Mouse (Mus musculus): ENCODE data around the gene Nkx1-2. TPM values are rescaled to one million over a fixed set of nuclear protein-coding genes. Genes with fewer than 3 reads are reported as not detected.

The Nkx1-2 gene
- not detected in 2 replicates for polyA plus RNA-seq (2015; fragmentation: Nextera tagmentation; extraction: Ambion mirVana)

GRCm38 (mm10) chr7:132599071-132599975 lies at the start of gene Nkx1-2:
TSS of gene Nkx1-2 (minus strand) at chr7:132599637.
- ATAC-seq (ENCODE audit: low read depth) = no peak
- Histone ChIP-seq H3K27me3 (ENCODE audit: control insufficient read depth, insufficient read depth, low read depth, low read length) (peaks cover 89% of the 10 kb centered on the region), H3K9ac (ENCODE audit: low read depth, low read length) (no peak within 1 kb of the TSS), H3K4me2 (ENCODE audit: low read depth, low read length) (peak within 1 kb of the TSS; percentile 7; the same call in 1 of the 2 replicates), H3K27ac (ENCODE audit: low read length) (no peak within 1 kb of the TSS), H3K9me3 (replicated peaks; ENCODE audit: control insufficient read depth, low read length) (no peaks in the 10 kb centered on the region), H3K4me3 (ENCODE audit: low read depth, low read length) (peak within 1 kb of the TSS; percentile 7; the same call in 1 of the 2 replicates), H3K4me1 (ENCODE audit: control insufficient read depth, low read depth, low read length) (peaks cover 10% of the 10 kb centered on the region), H3K36me3 (ENCODE audit: control insufficient read depth, insufficient read depth) (no peaks in the 10 kb centered on the region)
- 1% methylated on average over 48 of the region's 52 CpGs for WGBS (ENCODE audit: insufficient replicate concordance)

- ATAC-seq (ENCODE audit: low read depth) = no peak
- Histone ChIP-seq H3K9me3 (replicated peaks; ENCODE audit: control insufficient read depth, low read length) (no peaks in the 10 kb centered on the region), H3K4me2 (ENCODE audit: low read depth, low read length) (no peak overlapping the region), H3K4me1 (ENCODE audit: control insufficient read depth, low read depth, low read length) (no peaks in the 10 kb centered on the region), H3K4me3 (ENCODE audit: low read depth, low read length) (no peak overlapping the region), H3K9ac (ENCODE audit: low read depth, low read length) (no peak overlapping the region), H3K27me3 (ENCODE audit: control insufficient read depth, insufficient read depth, low read depth, low read length) (no peaks in the 10 kb centered on the region), H3K36me3 (ENCODE audit: control insufficient read depth, insufficient read depth) (no peaks in the 10 kb centered on the region), H3K27ac (ENCODE audit: low read length) (no peak overlapping the region)
- 74% methylated on average over 1 of the region's 1 CpGs for WGBS (ENCODE audit: insufficient replicate concordance)
Observed at GRCm38 (mm10) chr7:132646514-132646913, 47.1 kb upstream of the Nkx1-2 start.

- 68% methylated on average over 11 of the region's 11 CpGs for WGBS (ENCODE audit: insufficient replicate concordance)
Observed at GRCm38 (mm10) chr7:132644605-132645279, 45.3 kb upstream of the Nkx1-2 start.

GRCm38 (mm10) chr7:132641606-132642005 lies 42.2 kb upstream of the Nkx1-2 start:
- no peak overlapping the region for H3K4me2 ChIP-seq (ENCODE audit: low read depth, low read length)
- H3K27me3 ChIP-seq (ENCODE audit: control insufficient read depth, insufficient read depth, low read depth, low read length) = no peaks in the 10 kb centered on the region
- no peak overlapping the region for H3K9ac ChIP-seq (ENCODE audit: low read depth, low read length)
- no peaks in the 10 kb centered on the region for H3K4me1 ChIP-seq (ENCODE audit: control insufficient read depth, low read depth, low read length)
- H3K9me3 ChIP-seq (replicated peaks; ENCODE audit: control insufficient read depth, low read length) = no peaks in the 10 kb centered on the region
- no peak overlapping the region for H3K4me3 ChIP-seq (ENCODE audit: low read depth, low read length)
- H3K27ac ChIP-seq (ENCODE audit: low read length) = no peak overlapping the region
- ATAC-seq (ENCODE audit: low read depth) = no peak
- H3K36me3 ChIP-seq (ENCODE audit: control insufficient read depth, insufficient read depth) = no peaks in the 10 kb centered on the region
- 61% methylated on average over 1 of the region's 1 CpGs for WGBS (ENCODE audit: insufficient replicate concordance)

More at GRCm38 (mm10) chr7:132644605-132645279, 45.3 kb upstream of the Nkx1-2 start:
- ATAC-seq (ENCODE audit: low read depth) = no peak
- no peak overlapping the region for H3K9ac ChIP-seq (ENCODE audit: low read depth, low read length)
- no peak overlapping the region for H3K4me2 ChIP-seq (ENCODE audit: low read depth, low read length)
- no peak overlapping the region for H3K4me3 ChIP-seq (ENCODE audit: low read depth, low read length)
- H3K36me3 ChIP-seq (ENCODE audit: control insufficient read depth, insufficient read depth) = no peaks in the 10 kb centered on the region
- no peaks in the 10 kb centered on the region for H3K9me3 ChIP-seq (replicated peaks; ENCODE audit: control insufficient read depth, low read length)
- no peaks in the 10 kb centered on the region for H3K27me3 ChIP-seq (ENCODE audit: control insufficient read depth, insufficient read depth, low read depth, low read length)
- H3K4me1 ChIP-seq (ENCODE audit: control insufficient read depth, low read depth, low read length) = no peaks in the 10 kb centered on the region
- H3K27ac ChIP-seq (ENCODE audit: low read length) = no peak overlapping the region

- H3K27ac ChIP-seq (ENCODE audit: low read length) = no peak overlapping the region
- 45% methylated on average over 9 of the region's 9 CpGs for WGBS (ENCODE audit: insufficient replicate concordance)
- no peaks in the 10 kb centered on the region for H3K9me3 ChIP-seq (replicated peaks; ENCODE audit: control insufficient read depth, low read length)
- no peaks in the 10 kb centered on the region for H3K36me3 ChIP-seq (ENCODE audit: control insufficient read depth, insufficient read depth)
- H3K9ac ChIP-seq (ENCODE audit: low read depth, low read length) = no peak overlapping the region
- no peak overlapping the region for H3K4me2 ChIP-seq (ENCODE audit: low read depth, low read length)
- H3K4me1 ChIP-seq (ENCODE audit: control insufficient read depth, low read depth, low read length) = no peaks in the 10 kb centered on the region
- no peaks in the 10 kb centered on the region for H3K27me3 ChIP-seq (ENCODE audit: control insufficient read depth, insufficient read depth, low read depth, low read length)
- H3K4me3 ChIP-seq (ENCODE audit: low read depth, low read length) = no peak overlapping the region
- no peak for ATAC-seq (ENCODE audit: low read depth)
Observed at GRCm38 (mm10) chr7:132640946-132641345, 41.5 kb upstream of the Nkx1-2 start.

- no peak overlapping the region for H3K27ac ChIP-seq (ENCODE audit: low read length)
- H3K4me1 ChIP-seq (ENCODE audit: control insufficient read depth, low read depth, low read length) = no peaks in the 10 kb centered on the region
- H3K27me3 ChIP-seq (ENCODE audit: control insufficient read depth, insufficient read depth, low read depth, low read length) = no peaks in the 10 kb centered on the region
- no peaks in the 10 kb centered on the region for H3K36me3 ChIP-seq (ENCODE audit: control insufficient read depth, insufficient read depth)
- H3K9ac ChIP-seq (ENCODE audit: low read depth, low read length) = no peak overlapping the region
- 60% methylated on average over 12 of the region's 12 CpGs for WGBS (ENCODE audit: insufficient replicate concordance)
- H3K9me3 ChIP-seq (replicated peaks; ENCODE audit: control insufficient read depth, low read length) = no peaks in the 10 kb centered on the region
- no peak overlapping the region for H3K4me3 ChIP-seq (ENCODE audit: low read depth, low read length)
- H3K4me2 ChIP-seq (ENCODE audit: low read depth, low read length) = no peak overlapping the region
- peak; percentile 47 for ATAC-seq (ENCODE audit: low read depth)
Observed at GRCm38 (mm10) chr7:132638446-132639087, 39.1 kb upstream of the Nkx1-2 start.

GRCm38 (mm10) chr7:132637292-132637691 lies 37.9 kb upstream of the Nkx1-2 start:
- no peak for ATAC-seq (ENCODE audit: low read depth)
- Histone ChIP-seq H3K4me2 (ENCODE audit: low read depth, low read length) (no peak overlapping the region), H3K4me3 (ENCODE audit: low read depth, low read length) (no peak overlapping the region), H3K4me1 (ENCODE audit: control insufficient read depth, low read depth, low read length) (no peaks in the 10 kb centered on the region), H3K9me3 (replicated peaks; ENCODE audit: control insufficient read depth, low read length) (no peaks in the 10 kb centered on the region), H3K36me3 (ENCODE audit: control insufficient read depth, insufficient read depth) (no peaks in the 10 kb centered on the region), H3K27me3 (ENCODE audit: control insufficient read depth, insufficient read depth, low read depth, low read length) (no peaks in the 10 kb centered on the region), H3K9ac (ENCODE audit: low read depth, low read length) (no peak overlapping the region), H3K27ac (ENCODE audit: low read length) (no peak overlapping the region)
- WGBS (ENCODE audit: insufficient replicate concordance) = 53% methylated on average over 12 of the region's 12 CpGs

GRCm38 (mm10) chr7:132631313-132631712 lies 31.9 kb upstream of the Nkx1-2 start:
- Histone ChIP-seq H3K9me3 (replicated peaks; ENCODE audit: control insufficient read depth, low read length) (no peaks in the 10 kb centered on the region), H3K27ac (ENCODE audit: low read length) (no peak overlapping the region), H3K9ac (ENCODE audit: low read depth, low read length) (no peak overlapping the region), H3K36me3 (ENCODE audit: control insufficient read depth, insufficient read depth) (no peaks in the 10 kb centered on the region), H3K27me3 (ENCODE audit: control insufficient read depth, insufficient read depth, low read depth, low read length) (no peaks in the 10 kb centered on the region), H3K4me2 (ENCODE audit: low read depth, low read length) (no peak overlapping the region), H3K4me1 (ENCODE audit: control insufficient read depth, low read depth, low read length) (no peaks in the 10 kb centered on the region), H3K4me3 (ENCODE audit: low read depth, low read length) (no peak overlapping the region)
- 73% methylated on average over 11 of the region's 11 CpGs for WGBS (ENCODE audit: insufficient replicate concordance)
- ATAC-seq (ENCODE audit: low read depth) = no peak

Data from liver, embryonic 16.5 days (tissue).